In genomic region chr10:80627685-80628084, GRCm38 (mm10) we compare ENCODE assay signal across 10 mouse cellular contexts. TPM values are rescaled to one million over a fixed set of nuclear protein-coding genes. Genes with fewer than 3 reads are reported as not detected.
DNase-seq lines count a peak whose midpoint lies in the region; ATAC-seq and TF ChIP-seq lines count a peak whose summit lies in the region.
"Had no signal": no experiment of that assay in that cellular context is flagged by ENCODE, and none has a peak within 500 bp of the region (broad histone marks: within the 10 kb centered on the region; RNA-seq: fewer than 3 reads in every experiment).

No protein-coding gene starts in this region.

- no peak for TF ChIP-seq CTCF in intestine, postnatal 0 days (IDR thresholded peaks at IDR 0.05; ENCODE audit: low read depth)

- H3K9me3 ChIP-seq in lung, embryonic 15.5 days: no peaks in the 10 kb centered on the region
- H3K9me3 ChIP-seq in intestine, postnatal 0 days (ENCODE audit: control insufficient read depth): no peaks in the 10 kb centered on the region
- H3K9me3 ChIP-seq in stomach, embryonic 15.5 days: no peaks in the 10 kb centered on the region
- H3K9me3 ChIP-seq: neural tube, embryonic 12.5 days had no signal

- no peak for ATAC-seq in lung, embryonic 15.5 days (ENCODE audit: borderline replicate concordance, extremely low read depth, low FRiP score, low TSS enrichment)
- 0 out of 2 replicates have a peak, but pooled peaks have one; percentile 6 for ATAC-seq in intestine, postnatal 0 days
- 0 out of 2 replicates have a peak, but pooled peaks have one; percentile 14 for ATAC-seq in stomach, embryonic 15.5 days (ENCODE audit: insufficient read depth, low FRiP score, low read depth)
- no peak for ATAC-seq in granulocyte monocyte progenitor cell, adult 5-6 weeks (replicated peaks; ENCODE audit: poor library complexity, severe bottlenecking)

- H3K4me2 ChIP-seq in lung, embryonic 15.5 days: no peak overlapping the region
- H3K4me2 ChIP-seq in intestine, postnatal 0 days (replicated peaks; ENCODE audit: low read depth): 0 out of 2 replicates have a peak overlapping the region, but pooled peaks have one; percentile 17
- no peak overlapping the region for H3K4me2 ChIP-seq in stomach, embryonic 15.5 days
- H3K4me2 ChIP-seq: neural tube, embryonic 12.5 days had no signal

- H3K9ac ChIP-seq in lung, embryonic 15.5 days: no peak overlapping the region
- H3K9ac ChIP-seq in intestine, postnatal 0 days (ENCODE audit: low read depth, low read length): no peak overlapping the region
- H3K9ac ChIP-seq in stomach, embryonic 15.5 days: no peak overlapping the region
- H3K9ac ChIP-seq: neural tube, embryonic 12.5 days had no signal

- WGBS in lung, embryonic 15.5 days: 25% methylated on average over 2 of the region's 2 CpGs
- 8% methylated on average over 2 of the region's 2 CpGs for WGBS in intestine, postnatal 0 days
- 26% methylated on average over 2 of the region's 2 CpGs for WGBS in stomach, embryonic 15.5 days

- H3K4me3 ChIP-seq in lung, embryonic 15.5 days: no peak overlapping the region
- no peak overlapping the region for H3K4me3 ChIP-seq in intestine, postnatal 0 days (ENCODE audit: low read depth, low read length)
- H3K4me3 ChIP-seq in stomach, embryonic 15.5 days (replicated peaks): 0 out of 2 replicates have a peak overlapping the region, but pooled peaks have one; percentile 0
- H3K4me3 ChIP-seq: neural tube, embryonic 12.5 days had no signal

- DNase-seq in lung, adult 18-20 months: no peak
- DNase-seq in gastrocnemius, postnatal 25 days: peak; percentile 65
- DNase-seq in spleen, postnatal 10 days (ENCODE audit: low spot score in 2 of 2): no peak
- DNase-seq in left cerebral cortex, adult 8-10 months (ENCODE audit: low spot score in 2 of 2): no peak
- DNase-seq: cerebellum, adult 9-11 months had no signal

- no peaks in the 10 kb centered on the region for H3K27me3 ChIP-seq in lung, embryonic 15.5 days
- H3K27me3 ChIP-seq in intestine, postnatal 0 days (replicated peaks; ENCODE audit: control insufficient read depth, insufficient read depth, low read length): no peaks in the 10 kb centered on the region
- H3K27me3 ChIP-seq in stomach, embryonic 15.5 days (replicated peaks): no peaks in the 10 kb centered on the region
- H3K27me3 ChIP-seq: neural tube, embryonic 12.5 days had no signal

- H3K36me3 ChIP-seq in lung, embryonic 15.5 days: no peaks in the 10 kb centered on the region
- H3K36me3 ChIP-seq in intestine, postnatal 0 days (ENCODE audit: control insufficient read depth, insufficient read depth): peaks cover 12% of the 10 kb centered on the region; the same call in 1 of the 2 replicates
- H3K36me3 ChIP-seq in stomach, embryonic 15.5 days: no peaks in the 10 kb centered on the region; the same call in 1 of the 2 replicates
- H3K36me3 ChIP-seq: neural tube, embryonic 12.5 days had no signal

- H3K4me1 ChIP-seq in lung, embryonic 15.5 days: peaks cover 23% of the 10 kb centered on the region
- no peaks in the 10 kb centered on the region; the same call in 1 of the 2 replicates for H3K4me1 ChIP-seq in intestine, postnatal 0 days (replicated peaks; ENCODE audit: control insufficient read depth, insufficient read depth, low read length)
- peaks cover 34% of the 10 kb centered on the region for H3K4me1 ChIP-seq in stomach, embryonic 15.5 days

- 0 out of 2 replicates have a peak overlapping the region, but pooled peaks have one; percentile 6 for H3K27ac ChIP-seq in lung, embryonic 15.5 days
- H3K27ac ChIP-seq in intestine, postnatal 0 days (ENCODE audit: low read depth, low read length): no peak overlapping the region
- peak overlapping the region; percentile 33; the same call in 1 of the 2 replicates for H3K27ac ChIP-seq in stomach, embryonic 15.5 days
- H3K27ac ChIP-seq: neural tube, embryonic 12.5 days had no signal

RNA-seq across cellular contexts. Expression of gene Csnk1g2, which starts 5.0 kb away (rescaled TPM):
- 142 and 152 TPM in 2 replicates for polyA plus RNA-seq in lung, embryonic 15.5 days (2015; fragmentation: Nextera tagmentation; extraction: Ambion mirVana)
- total RNA-seq in gastrocnemius, postnatal 25 days (2021): 10 to 100 TPM; 85.8 to 99.9 TPM
- polyA plus RNA-seq in intestine, postnatal 0 days (2015; fragmentation: Nextera tagmentation; extraction: Ambion mirVana): 97.5 and 99.2 TPM in 2 replicates
- 134 and 148 TPM in 2 replicates for polyA plus RNA-seq in stomach, embryonic 15.5 days (2015; fragmentation: Nextera tagmentation; extraction: Ambion mirVana)
- 47.7 and 65.2 TPM in 2 replicates for total RNA-seq in granulocyte monocyte progenitor cell, adult 5-6 weeks (2014; fragmentation: Nextera tagmentation)
- 112 and 127 TPM in 2 replicates for total RNA-seq in granulocyte monocyte progenitor cell, adult 5-6 weeks (2017)
- 100 to 1,000 TPM; 214 to 250 (median 240) TPM for total RNA-seq in left cerebral cortex, adult 8-10 months (2022)

RNA-seq across cellular contexts. Expression of gene Gm49322, which starts 21.9 kb away (rescaled TPM):
- polyA plus RNA-seq in lung, embryonic 15.5 days (2015; fragmentation: Nextera tagmentation; extraction: Ambion mirVana): 3.2 and 5.1 TPM in 2 replicates
- under 1 TPM; 0.21 to 0.33 TPM for total RNA-seq in gastrocnemius, postnatal 25 days (2021)
- polyA plus RNA-seq in intestine, postnatal 0 days (2015; fragmentation: Nextera tagmentation; extraction: Ambion mirVana): 2.3 and 2.6 TPM in 2 replicates
- 3.9 TPM in 2 replicates for polyA plus RNA-seq in stomach, embryonic 15.5 days (2015; fragmentation: Nextera tagmentation; extraction: Ambion mirVana)
- 3.1 TPM in 1 of 2 replicates, not detected in the other for total RNA-seq in granulocyte monocyte progenitor cell, adult 5-6 weeks (2014; fragmentation: Nextera tagmentation)
- 0.39 TPM in 1 of 2 replicates, not detected in the other for total RNA-seq in granulocyte monocyte progenitor cell, adult 5-6 weeks (2017)
- total RNA-seq in left cerebral cortex, adult 8-10 months (2022): 1 to 10 TPM; 1.8 to 4.2 (median 3.3) TPM

RNA-seq across cellular contexts. Expression of gene Adat3, which starts 25.0 kb away (rescaled TPM):
- 9.1 TPM in 2 replicates for polyA plus RNA-seq in lung, embryonic 15.5 days (2015; fragmentation: Nextera tagmentation; extraction: Ambion mirVana)
- total RNA-seq in gastrocnemius, postnatal 25 days (2021): 1 to 10 TPM in 1 of 2 experiments, under 1 TPM in 1; 0.92 to 1.2 TPM
- 5.4 and 6.6 TPM in 2 replicates for polyA plus RNA-seq in intestine, postnatal 0 days (2015; fragmentation: Nextera tagmentation; extraction: Ambion mirVana)
- 6.1 and 6.4 TPM in 2 replicates for polyA plus RNA-seq in stomach, embryonic 15.5 days (2015; fragmentation: Nextera tagmentation; extraction: Ambion mirVana)
- 0.79 TPM in 1 of 2 replicates, not detected in the other for total RNA-seq in granulocyte monocyte progenitor cell, adult 5-6 weeks (2014; fragmentation: Nextera tagmentation)
- total RNA-seq in granulocyte monocyte progenitor cell, adult 5-6 weeks (2017): 0.34 and 0.67 TPM in 2 replicates
- 1 to 10 TPM in 3 of 4 experiments, not detected in 1; 1.3 to 4.1 (median 3.4) TPM for total RNA-seq in left cerebral cortex, adult 8-10 months (2022)

RNA-seq across cellular contexts. Expression of gene Scamp4, which starts 25.0 kb away (rescaled TPM):
- 79.0 and 84.8 TPM in 2 replicates for polyA plus RNA-seq in lung, embryonic 15.5 days (2015; fragmentation: Nextera tagmentation; extraction: Ambion mirVana)
- total RNA-seq in gastrocnemius, postnatal 25 days (2021): 10 to 100 TPM; 14.3 to 18.4 TPM
- 86.5 and 88.5 TPM in 2 replicates for polyA plus RNA-seq in intestine, postnatal 0 days (2015; fragmentation: Nextera tagmentation; extraction: Ambion mirVana)
- polyA plus RNA-seq in stomach, embryonic 15.5 days (2015; fragmentation: Nextera tagmentation; extraction: Ambion mirVana): 86.1 and 93.0 TPM in 2 replicates
- total RNA-seq in granulocyte monocyte progenitor cell, adult 5-6 weeks (2014; fragmentation: Nextera tagmentation): 40.5 and 72.3 TPM in 2 replicates
- 10.7 and 11.4 TPM in 2 replicates for total RNA-seq in granulocyte monocyte progenitor cell, adult 5-6 weeks (2017)
- 10 to 100 TPM; 38.8 to 46.5 (median 43.1) TPM for total RNA-seq in left cerebral cortex, adult 8-10 months (2022)

RNA-seq across cellular contexts. Expression of gene Btbd2, which starts 29.2 kb away (rescaled TPM):
- polyA plus RNA-seq in lung, embryonic 15.5 days (2015; fragmentation: Nextera tagmentation; extraction: Ambion mirVana): 83.0 and 85.2 TPM in 2 replicates
- 10 to 100 TPM; 30.5 to 31.4 TPM for total RNA-seq in gastrocnemius, postnatal 25 days (2021)
- polyA plus RNA-seq in intestine, postnatal 0 days (2015; fragmentation: Nextera tagmentation; extraction: Ambion mirVana): 21.5 and 23.5 TPM in 2 replicates
- polyA plus RNA-seq in stomach, embryonic 15.5 days (2015; fragmentation: Nextera tagmentation; extraction: Ambion mirVana): 70.1 and 72.2 TPM in 2 replicates
- total RNA-seq in granulocyte monocyte progenitor cell, adult 5-6 weeks (2014; fragmentation: Nextera tagmentation): 26.1 and 34.6 TPM in 2 replicates
- total RNA-seq in granulocyte monocyte progenitor cell, adult 5-6 weeks (2017): 13.3 and 34.8 TPM in 2 replicates
- 10 to 100 TPM; 88.6 to 97.6 (median 94.5) TPM for total RNA-seq in left cerebral cortex, adult 8-10 months (2022)

Comparison
In these comparisons a context has a peak if more than half of its experiments do, and no peak if none do; other contexts are left out.
1. ATAC-seq: peak in intestine, postnatal 0 days (single experiment) and stomach, embryonic 15.5 days (single experiment); none in lung, embryonic 15.5 days (single experiment) and granulocyte monocyte progenitor cell, adult 5-6 weeks (single experiment).